Mouse (Mus musculus) liver, adult 2 months (tissue): ENCODE measurements at regions not wholly inside any gene's neighbourhood (a gene's known extent, or its start where the extent isn't known, plus 50 kb on each side); places are given as distances from the start of the nearest gene placed in this dataset.
A peak's percentile ranks its signal among the peaks of the same experiment; 100 is the strongest.
"Not testable (repeated sequence)": the region's sequence is repeated elsewhere in the genome, so short reads cannot be mapped to it uniquely, and the experiment has no call there.

Experiments
- DNase-seq: peaks from one replicate; pipeline ENCODE4 v3.0.0-alpha.2; 2011; ENCODE audit warnings: low read depth, low spot score; ENCODE audit errors: extremely low read depth
- H3K27ac ChIP-seq: fragments of 200-500 bp; replicated peaks from 2 replicates; pipeline ENCODE4 v1.5.1; 2012; ENCODE audit warnings: low read depth, mild to moderate bottlenecking, control low read depth, inconsistent platforms, low read length; ENCODE audit not compliant: insufficient read depth
- H3K27me3 ChIP-seq: fragments of 200-500 bp; 2 replicates; pipeline ENCODE4 v1.6.1; 2012; ENCODE audit warnings: mild to moderate bottlenecking, moderate library complexity, low read length, inconsistent platforms; ENCODE audit not compliant: control insufficient read depth, insufficient read depth
- H3K36me3 ChIP-seq: fragments of 200-500 bp; 2 replicates; pipeline ENCODE4 v1.6.1; 2012; ENCODE audit warnings: low read length, inconsistent platforms; ENCODE audit not compliant: control insufficient read depth, insufficient read depth
- H3K4me1 ChIP-seq: fragments of 200-500 bp; 2 replicates; pipeline ENCODE4 v1.6.1; 2011; ENCODE audit warnings: low read length; ENCODE audit not compliant: control insufficient read depth, insufficient read depth
- H3K4me3 ChIP-seq: fragments of 200-500 bp; 2 replicates; pipeline ENCODE4 v1.5.1; 2011; ENCODE audit warnings: low read depth, mild to moderate bottlenecking, control low read depth, low read length, moderate library complexity; ENCODE audit not compliant: insufficient read depth
- H3K79me2 ChIP-seq: fragments of 200-500 bp; 2 replicates; pipeline ENCODE4 v1.6.1; 2012; ENCODE audit warnings: inconsistent platforms, mild to moderate bottlenecking, low read length, moderate library complexity; ENCODE audit not compliant: control insufficient read depth, insufficient read depth
- H3K9ac ChIP-seq: fragments of 200-500 bp; 2 replicates; pipeline ENCODE4 v1.6.1; 2012; ENCODE audit warnings: low read depth, mild to moderate bottlenecking, control low read depth, inconsistent platforms, low read length
- CTCF ChIP-seq: fragments of 200-500 bp; IDR thresholded peaks from 2 replicates; pipeline ENCODE4 v1.5.1; 2011; ENCODE audit warnings: low read depth, low read length, control low read depth
- POLR2A ChIP-seq: fragments of 200-500 bp; IDR thresholded peaks from 2 replicates; pipeline ENCODE4 v1.6.1; 2011; ENCODE audit warnings: low read length, control low read depth; ENCODE audit not compliant: insufficient read depth; ENCODE audit errors: extremely low read depth
- WGBS: fragments of 180-500 bp; shearing (Covaris S2); methylation state at CpG from one replicate; pipeline ENCODE4 v1.1.7; 2018; 5-methylcytosine and 5-hydroxymethylcytosine counted together

GRCm38 (mm10) chr14:116651897-116652296 lies 273.2 kb upstream of the Gpc6 start:
- Histone ChIP-seq H3K36me3 (no peaks in the 10 kb centered on the region), H3K9ac (no peak overlapping the region), H3K27me3 (no peaks in the 10 kb centered on the region), H3K79me2 (no peaks in the 10 kb centered on the region), H3K27ac (no peak overlapping the region), H3K4me3 (no peak overlapping the region), H3K4me1 (no peaks in the 10 kb centered on the region)
- TF ChIP-seq POLR2A (no peak), CTCF (no peak)
- no peak for DNase-seq
- WGBS = 83% methylated on average over 9 of the region's 9 CpGs

GRCm38 (mm10) chr14:116683909-116684308 lies 241.2 kb upstream of the Gpc6 start:
- Histone ChIP-seq H3K4me3 (no peak overlapping the region), H3K9ac (no peak overlapping the region), H3K27me3 (no peaks in the 10 kb centered on the region), H3K4me1 (no peaks in the 10 kb centered on the region; the same call in 1 of the 2 replicates), H3K36me3 (no peaks in the 10 kb centered on the region), H3K27ac (no peak overlapping the region), H3K79me2 (no peaks in the 10 kb centered on the region)
- no peak for TF ChIP-seq CTCF
- no peak for TF ChIP-seq POLR2A
- WGBS = 50% methylated on average over 5 of the region's 5 CpGs
- DNase-seq = no peak

GRCm38 (mm10) chr14:116697675-116698074 lies 227.4 kb upstream of the Gpc6 start:
- no peaks in the 10 kb centered on the region for H3K27me3 ChIP-seq
- H3K9ac ChIP-seq = no peak overlapping the region
- H3K79me2 ChIP-seq = no peaks in the 10 kb centered on the region
- H3K4me3 ChIP-seq = no peak overlapping the region
- DNase-seq = no peak
- TF ChIP-seq CTCF = no peak
- 91% methylated on average over 5 of the region's 5 CpGs for WGBS
- H3K4me1 ChIP-seq = no peaks in the 10 kb centered on the region
- H3K36me3 ChIP-seq = no peaks in the 10 kb centered on the region
- H3K27ac ChIP-seq = no peak overlapping the region

- DNase-seq = no peak
- H3K27me3 ChIP-seq = no peaks in the 10 kb centered on the region
- H3K36me3 ChIP-seq = no peaks in the 10 kb centered on the region
- H3K4me1 ChIP-seq = no peaks in the 10 kb centered on the region
- H3K27ac ChIP-seq = no peak overlapping the region
- 75% methylated on average over 7 of the region's 7 CpGs for WGBS
- no peak overlapping the region for H3K4me3 ChIP-seq
- no peak for TF ChIP-seq CTCF
- TF ChIP-seq POLR2A = no peak
- H3K79me2 ChIP-seq = no peaks in the 10 kb centered on the region
- no peak overlapping the region for H3K9ac ChIP-seq
Measured at GRCm38 (mm10) chr14:116698437-116698836, 226.7 kb upstream of the Gpc6 start.

- WGBS = 22% methylated on average over 6 of the region's 6 CpGs
- DNase-seq = peak; percentile 86
- not testable (repeated sequence) for H3K36me3 ChIP-seq, H3K79me2 ChIP-seq, H3K4me3 ChIP-seq, H3K27ac ChIP-seq, H3K9ac ChIP-seq, H3K27me3 ChIP-seq, H3K4me1 ChIP-seq
Measured at GRCm38 (mm10) chr14:116734596-116734995, 190.5 kb upstream of the Gpc6 start.

DNA sequence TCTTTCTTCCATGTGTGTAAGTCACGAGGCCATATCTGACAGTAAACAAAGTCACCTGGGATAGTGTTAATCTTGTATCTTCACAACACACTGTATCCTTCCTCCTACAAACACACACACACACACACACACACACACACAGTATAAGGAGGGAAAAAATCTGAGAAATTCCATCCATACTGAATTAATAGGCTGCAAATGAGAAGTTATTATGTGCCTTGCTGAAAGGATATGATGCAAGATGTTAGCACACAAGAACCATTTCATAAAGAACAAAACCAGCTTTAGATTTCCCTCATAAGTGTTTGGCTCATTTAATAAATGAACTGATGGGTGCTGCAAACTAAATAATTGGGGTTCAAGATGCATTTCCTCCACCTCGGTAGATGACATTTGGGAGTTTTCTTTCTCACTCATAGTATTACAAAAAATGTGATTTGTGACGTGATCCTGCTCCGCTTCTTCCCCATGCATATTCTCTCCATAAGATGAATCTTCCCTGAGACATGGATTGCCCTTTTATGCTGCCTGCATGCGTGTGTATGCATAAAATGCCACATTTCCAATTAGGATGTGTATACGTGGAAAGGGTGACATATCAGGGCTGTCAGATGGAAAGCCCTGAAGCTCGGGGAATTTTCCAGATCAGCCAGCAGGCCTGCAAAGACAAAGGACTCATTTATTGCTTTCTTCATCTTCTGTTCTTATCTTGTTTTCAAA lies 170.5 kb upstream of the Gpc6 start:
- Histone ChIP-seq H3K79me2 (no peaks in the 10 kb centered on the region), H3K4me3 (no peak overlapping the region), H3K36me3 (no peaks in the 10 kb centered on the region), H3K27ac (no peak overlapping the region), H3K27me3 (no peaks in the 10 kb centered on the region), H3K4me1 (no peaks in the 10 kb centered on the region), H3K9ac (no peak overlapping the region)
- DNase-seq = no peak
- TF ChIP-seq POLR2A = no peak
- no peak for TF ChIP-seq CTCF
- 91% methylated on average over 7 of the region's 7 CpGs for WGBS
